Comparison of ENCODE assay signal across 10 mouse cellular contexts in genomic region chr13:90464051-90464450, GRCm38 (mm10).
A peak's percentile ranks its signal among the peaks of the same experiment; 100 is the strongest.
DNase-seq lines count a peak whose midpoint lies in the region; ATAC-seq and TF ChIP-seq lines count a peak whose summit lies in the region.
"Had no signal": no experiment of that assay in that cellular context is flagged by ENCODE, and none has a peak within 500 bp of the region (broad histone marks: within the 10 kb centered on the region; RNA-seq: fewer than 3 reads in every experiment).

No protein-coding gene starts in this region.

- 0 out of 2 replicates have a peak, but pooled peaks cover 6% of the 10 kb centered on the region for H3K4me1 ChIP-seq in heart, embryonic 10.5 days
- H3K4me1 ChIP-seq in kidney, postnatal 0 days (replicated peaks; ENCODE audit: insufficient read depth, low read length): peaks cover 5% of the 10 kb centered on the region; the same call in 1 of the 2 replicates
- H3K4me1 ChIP-seq in forebrain, embryonic 12.5 days: no peaks in the 10 kb centered on the region
- H3K4me1 ChIP-seq: midbrain, embryonic 12.5 days had no signal

- H3K27me3 ChIP-seq in heart, embryonic 10.5 days (ENCODE audit: insufficient read depth, poor library complexity, severe bottlenecking): no peaks in the 10 kb centered on the region
- no peaks in the 10 kb centered on the region for H3K27me3 ChIP-seq in kidney, postnatal 0 days (ENCODE audit: insufficient read depth, low read length)
- H3K27me3 ChIP-seq in forebrain, embryonic 12.5 days: no peaks in the 10 kb centered on the region
- H3K27me3 ChIP-seq: midbrain, embryonic 12.5 days had no signal

- no peak for TF ChIP-seq CTCF in kidney, postnatal 0 days (IDR thresholded peaks at IDR 0.05; ENCODE audit: low read depth)

- peak; percentile 52 for ATAC-seq in kidney, postnatal 0 days (replicated peaks; ENCODE audit: low FRiP score, low read depth)
- ATAC-seq in megakaryocyte progenitor cell, adult 5-6 weeks (replicated peaks; ENCODE audit: poor library complexity): no peak
- ATAC-seq in forebrain, embryonic 12.5 days (ENCODE audit: low FRiP score): no peak

- whole genome bisulfite sequencing in heart, embryonic 10.5 days: 61% methylated on average over 2 of the region's 2 CpGs
- WGBS in kidney, postnatal 0 days: 55% methylated on average over 2 of the region's 2 CpGs
- WGBS in forebrain, embryonic 12.5 days: 83% methylated on average over 2 of the region's 2 CpGs

- H3K4me2 ChIP-seq in kidney, postnatal 0 days (ENCODE audit: low read length): no peak overlapping the region
- no peak overlapping the region for H3K4me2 ChIP-seq in forebrain, embryonic 12.5 days
- H3K4me2 ChIP-seq: midbrain, embryonic 12.5 days had no signal

- no peak overlapping the region for H3K27ac ChIP-seq in heart, embryonic 10.5 days
- H3K27ac ChIP-seq in kidney, postnatal 0 days: peak overlapping the region; percentile 60
- H3K27ac ChIP-seq in forebrain, embryonic 12.5 days: no peak overlapping the region
- H3K27ac ChIP-seq: limb, embryonic 10.5 days; midbrain, embryonic 12.5 days had no signal

- DNase-seq in urinary bladder, postnatal 4 days (ENCODE audit: low spot score in 2 of 2): peak; percentile 34 to 61
- no peak for DNase-seq in urinary bladder, adult 2 months (ENCODE audit: low spot score)
- peak; percentile 85 for DNase-seq in heart, embryonic 10.5 days (ENCODE audit: low spot score)
- DNase-seq in kidney, postnatal 0 days (ENCODE audit: low spot score): peak; percentile 16
- DNase-seq in layer of hippocampus, adult 18-20 months (ENCODE audit: low spot score in 2 of 2): no peak

- H3K9ac ChIP-seq in kidney, postnatal 0 days (ENCODE audit: low read depth, low read length): no peak overlapping the region
- no peak overlapping the region for H3K9ac ChIP-seq in forebrain, embryonic 12.5 days
- H3K9ac ChIP-seq: midbrain, embryonic 12.5 days had no signal

- no peaks in the 10 kb centered on the region for H3K9me3 ChIP-seq in heart, embryonic 10.5 days
- no peaks in the 10 kb centered on the region for H3K9me3 ChIP-seq in kidney, postnatal 0 days (replicated peaks; ENCODE audit: low read length)
- H3K9me3 ChIP-seq in forebrain, embryonic 12.5 days: no peaks in the 10 kb centered on the region
- H3K9me3 ChIP-seq: limb, embryonic 10.5 days; midbrain, embryonic 12.5 days had no signal

- H3K4me3 ChIP-seq in heart, embryonic 10.5 days: no peak overlapping the region
- H3K4me3 ChIP-seq in kidney, postnatal 0 days (replicated peaks; ENCODE audit: low read depth, low read length): no peak overlapping the region
- H3K4me3 ChIP-seq in forebrain, embryonic 12.5 days (replicated peaks): no peak overlapping the region
- H3K4me3 ChIP-seq: erythroblast, embryonic 14.5 days; limb, embryonic 10.5 days; midbrain, embryonic 12.5 days had no signal

- no peaks in the 10 kb centered on the region for H3K36me3 ChIP-seq in heart, embryonic 10.5 days
- H3K36me3 ChIP-seq in kidney, postnatal 0 days (ENCODE audit: insufficient read depth, low read length): no peaks in the 10 kb centered on the region
- H3K36me3 ChIP-seq in forebrain, embryonic 12.5 days (replicated peaks): no peaks in the 10 kb centered on the region
- H3K36me3 ChIP-seq: limb, embryonic 10.5 days; midbrain, embryonic 12.5 days had no signal

Comparison
In these comparisons a context has a peak if more than half of its experiments do, and no peak if none do; other contexts are left out.
1. DNase-seq: peak in urinary bladder, postnatal 4 days (2 of 2), heart, embryonic 10.5 days (single experiment) and kidney, postnatal 0 days (single experiment); none in urinary bladder, adult 2 months (single experiment) and layer of hippocampus, adult 18-20 months (0 of 2).